Mouse (Mus musculus) testis, adult 2 months (tissue): ENCODE results near the gene Ercc8.

Experiments used
- CTCF ChIP-seq: fragments of 200-500 bp; IDR thresholded peaks from 2 replicates; pipeline ENCODE4 v1.5.1; 2012; ENCODE audit warnings: low read depth, mild to moderate bottlenecking, inconsistent platforms, low read length, moderate library complexity; ENCODE audit not compliant: control insufficient read depth, insufficient read depth, insufficient replicate concordance
- POLR2A ChIP-seq: fragments of 200-500 bp; IDR thresholded peaks from 2 replicates; pipeline ENCODE4 v1.6.1; 2012; ENCODE audit warnings: low read depth, mild to moderate bottlenecking, inconsistent platforms, low read length, moderate library complexity; ENCODE audit not compliant: control insufficient read depth

GRCm38 (mm10) chr13:108214485-108215107 lies 56.1 kb downstream of the Ercc8 start:
- no peak for TF ChIP-seq POLR2A
- TF ChIP-seq CTCF = no peak
